Mouse (Mus musculus) left cerebral cortex, adult 8-10 months (tissue): Measurements from ENCODE around the gene Rasgef1b. TPM values are rescaled to one million over a fixed set of nuclear protein-coding genes. Genes with fewer than 3 reads are reported as not detected.

Experiments
- DNase-seq, 2 experiments: peaks; one replicate each; pipeline ENCODE4 v3.0.0; 2022; ENCODE audit warnings: low spot score in 2 of 2
- total RNA-seq, 4 experiments: library from RNA; stranded (reverse); gene quantifications; 2 replicates each; pipeline ENCODE4 v1.2.4; 2022

The Rasgef1b gene
- total RNA-seq, 4 experiments from 2014 or later: 83.3 to 103 (median 87.8) TPM

DNA sequence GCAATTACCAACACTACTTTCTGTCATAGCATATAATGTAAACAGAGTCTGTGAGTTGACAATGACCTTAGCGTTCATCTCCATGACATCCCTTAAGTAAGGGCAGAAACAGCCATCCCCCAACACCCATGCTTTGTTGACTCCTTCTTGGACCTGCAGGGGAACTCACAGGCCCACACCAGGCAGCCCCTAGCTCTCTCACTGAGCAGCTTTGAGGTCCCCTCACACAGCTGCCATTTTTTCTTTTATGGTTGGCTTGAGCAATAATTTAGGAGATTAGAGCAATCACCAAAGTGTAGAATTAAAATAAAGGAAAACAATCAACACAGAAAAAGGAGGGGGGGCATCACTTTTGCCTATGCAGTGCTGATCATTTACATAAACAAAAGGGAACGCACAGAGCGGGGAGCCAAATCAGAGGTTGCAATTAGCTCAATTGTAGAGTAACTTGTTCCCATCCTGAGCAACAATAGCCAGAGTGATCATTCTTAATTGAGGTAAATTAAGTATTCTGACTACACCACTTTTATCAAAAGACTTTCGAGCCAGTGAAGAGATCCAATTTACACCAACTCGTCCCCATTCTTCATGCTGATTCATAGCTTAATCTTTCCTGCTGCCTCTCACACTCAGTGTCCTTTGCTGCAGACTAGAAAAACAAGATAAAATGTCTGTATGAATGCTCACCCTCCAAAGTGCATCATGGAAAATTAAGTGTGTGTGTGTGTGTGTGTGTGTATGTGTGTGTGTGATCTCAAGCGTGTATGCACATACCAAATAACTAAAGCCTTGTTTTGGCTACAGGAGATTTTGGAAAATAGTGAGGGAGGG lies 184.0 kb downstream of the Rasgef1b start:
- no peak for DNase-seq

DNA sequence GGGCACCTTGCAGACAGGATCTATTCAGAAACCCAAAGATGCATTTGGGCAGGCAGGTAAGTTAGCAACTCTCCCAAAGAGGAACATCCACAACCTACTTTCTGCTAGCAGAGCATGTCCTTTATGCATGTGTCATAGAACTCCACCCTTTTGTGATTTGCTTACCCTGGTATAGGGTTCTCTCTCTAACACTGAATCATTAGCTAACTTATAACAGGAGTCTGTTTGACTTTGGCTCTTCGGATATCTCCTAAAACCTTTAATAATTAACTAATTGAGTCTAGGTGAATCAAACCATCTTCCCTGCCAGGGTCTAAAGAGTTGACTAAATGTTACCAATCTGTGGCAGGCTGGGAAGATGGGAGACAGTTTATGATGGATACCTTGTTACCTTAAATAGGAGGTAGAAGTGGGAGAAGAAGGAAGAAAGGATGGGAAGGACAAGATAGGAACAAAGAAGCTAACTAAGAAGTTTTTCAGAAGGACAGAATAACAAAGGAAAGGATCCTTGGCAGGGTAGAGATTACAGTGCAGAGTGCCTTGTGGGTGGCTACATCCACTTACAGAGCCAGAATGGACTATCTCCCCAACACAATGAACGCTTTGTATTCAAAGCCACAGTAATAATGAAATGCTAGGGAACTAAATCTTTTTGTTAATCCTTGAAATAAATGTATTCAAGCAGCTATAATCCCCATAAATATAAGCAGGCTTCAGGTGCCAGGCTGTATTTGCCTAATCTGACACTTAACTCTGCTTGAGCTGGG lies 186.7 kb downstream of the Rasgef1b start:
- no peak for DNase-seq

GRCm38 (mm10) chr5:99541321-99541895 lies 187.5 kb downstream of the Rasgef1b start:
- DNase-seq: no peak

GRCm38 (mm10) chr5:99533416-99533815 lies 195.4 kb downstream of the Rasgef1b start:
- DNase-seq: no peak

DNA sequence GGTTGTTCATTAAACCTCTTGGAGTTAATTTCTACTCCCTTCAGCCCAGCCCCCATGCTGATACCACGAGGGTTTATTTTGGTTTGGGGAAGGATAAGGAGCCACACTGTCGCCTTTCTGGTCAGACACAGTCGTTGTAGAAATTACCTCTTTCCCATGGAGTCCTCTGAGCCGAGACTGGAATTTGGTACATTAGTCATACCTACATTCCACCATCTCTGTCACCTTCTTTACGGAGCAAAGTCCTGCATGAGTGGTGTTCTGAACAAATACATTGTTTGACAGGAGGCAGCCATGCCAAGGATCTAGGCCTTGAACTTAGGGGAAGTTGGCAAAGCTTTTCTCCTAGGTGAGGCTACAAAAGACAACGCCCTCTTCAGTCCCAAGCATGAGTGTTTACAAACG lies 202.1 kb downstream of the Rasgef1b start:
- DNase-seq: no peak

- no peak for DNase-seq
Observed at GRCm38 (mm10) chr5:99525649-99526048, 203.2 kb downstream of the Rasgef1b start.

GRCm38 (mm10) chr5:99522571-99523269 lies 206.1 kb downstream of the Rasgef1b start:
- DNase-seq: no peak

DNA sequence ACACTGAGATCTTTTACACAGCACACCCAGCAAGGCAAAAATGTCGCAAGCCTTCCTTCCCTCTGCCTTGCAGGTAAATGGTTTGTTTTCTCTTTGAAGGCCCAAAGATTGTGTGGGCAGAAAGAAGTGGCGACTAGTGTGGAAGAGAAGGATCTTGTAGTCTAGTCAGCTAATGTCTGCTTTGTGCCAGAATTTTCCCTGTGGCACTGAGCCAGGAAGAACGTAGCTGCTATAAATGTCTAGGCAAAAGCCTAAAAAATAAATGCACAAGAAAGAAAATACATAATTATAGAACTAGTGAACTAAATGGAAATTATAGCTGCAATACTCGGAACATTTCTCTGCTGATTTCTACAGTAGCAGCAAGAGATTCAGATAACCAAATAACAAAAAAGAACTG lies 207.5 kb downstream of the Rasgef1b start:
- peak in 1 of 2 experiments; percentile 77 for DNase-seq

GRCm38 (mm10) chr5:99519556-99519955 lies 209.3 kb downstream of the Rasgef1b start:
- no peak for DNase-seq

- DNase-seq: no peak
Observed at GRCm38 (mm10) chr5:99519023-99519422, 209.8 kb downstream of the Rasgef1b start.

DNA sequence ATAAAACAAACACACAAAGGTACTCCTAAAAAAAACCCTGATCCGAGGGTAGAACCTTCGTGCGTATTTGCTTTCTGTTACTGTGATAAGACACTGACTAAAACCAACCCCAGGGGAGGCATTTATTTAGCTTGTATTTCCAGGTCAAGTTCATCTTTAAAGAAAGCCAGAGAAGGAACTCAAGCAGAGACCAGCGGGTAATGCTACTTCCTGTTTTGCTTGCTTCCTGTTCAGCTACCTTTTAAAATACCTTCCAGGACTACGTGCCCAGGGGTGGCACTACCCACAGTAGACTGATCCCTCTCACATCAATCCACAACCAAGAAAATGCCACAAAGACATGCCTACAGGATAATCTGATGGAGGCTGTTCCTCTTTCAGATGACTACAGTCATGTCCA lies 212.7 kb downstream of the Rasgef1b start:
- no peak for DNase-seq

- DNase-seq: no peak
Observed at GRCm38 (mm10) chr5:99515764-99516163, 213.1 kb downstream of the Rasgef1b start.

DNA sequence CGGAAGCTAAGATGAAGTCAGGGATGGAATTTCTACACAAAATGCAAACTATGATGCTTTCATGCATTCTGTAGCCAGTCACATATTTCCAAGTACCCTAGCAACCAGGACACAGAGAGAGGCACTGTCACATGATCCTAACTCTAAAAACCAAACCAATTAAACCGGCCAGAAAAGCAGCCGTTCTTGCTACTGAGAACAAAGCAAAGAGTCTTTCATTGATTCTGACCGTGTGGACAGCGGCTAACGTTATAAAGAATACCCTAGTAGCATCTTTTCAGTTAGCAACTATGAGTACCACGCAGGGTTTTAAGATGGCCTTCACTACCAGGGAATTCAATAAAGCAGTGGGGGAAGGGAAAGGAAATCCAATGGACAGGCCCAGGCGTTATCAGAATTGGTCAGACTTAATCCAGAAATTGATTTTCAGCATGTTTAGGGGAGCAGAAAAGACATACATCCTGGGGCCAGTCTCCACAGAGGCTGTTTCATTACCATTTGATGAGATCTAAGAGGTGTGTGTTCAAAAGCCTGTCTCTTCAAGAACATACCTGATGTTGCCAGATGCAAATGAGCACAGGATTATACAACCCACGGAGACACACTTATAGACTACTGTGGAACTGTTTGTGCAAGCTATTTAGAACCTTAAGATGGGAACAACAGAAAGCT lies 215.5 kb downstream of the Rasgef1b start:
- DNase-seq: no peak

DNA sequence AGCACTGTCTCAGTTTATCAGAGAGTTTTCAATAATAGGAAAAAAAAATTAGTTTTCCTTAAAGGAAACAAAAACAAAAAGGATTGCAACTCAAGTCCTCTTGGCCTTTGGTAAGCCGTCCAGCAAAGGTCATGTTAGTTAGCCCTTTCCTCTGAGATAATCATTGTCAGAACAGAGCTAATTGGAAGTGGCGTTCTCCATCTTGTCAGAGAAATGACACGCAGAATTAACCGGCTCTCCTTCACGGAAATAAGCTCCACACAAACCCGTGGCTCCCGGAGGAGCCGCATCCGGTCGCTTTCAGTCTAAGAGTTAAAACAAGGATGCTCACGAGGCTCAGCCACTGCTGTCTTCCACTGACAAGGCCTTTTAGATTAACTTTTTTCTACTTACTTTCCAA lies 217.8 kb downstream of the Rasgef1b start:
- no peak for DNase-seq

DNA sequence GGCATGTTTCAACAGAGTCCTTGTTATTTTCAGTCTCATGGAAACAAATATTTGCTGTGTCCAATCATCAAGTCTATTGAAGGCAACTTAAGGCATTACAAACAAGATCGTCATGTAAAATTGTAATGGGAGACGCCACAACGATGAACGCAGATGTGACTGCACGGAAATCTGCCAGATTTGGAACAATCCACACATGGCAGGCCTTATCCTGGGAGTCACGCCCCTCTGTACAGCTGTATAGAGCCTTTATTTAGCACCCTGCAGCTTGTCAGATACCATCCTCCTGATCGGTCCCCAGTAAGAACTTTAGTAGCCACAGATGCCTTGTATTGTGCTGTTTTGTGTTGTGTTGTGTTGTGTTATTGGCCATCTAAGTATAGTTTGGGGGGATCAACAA lies 222.8 kb downstream of the Rasgef1b start:
- DNase-seq: no peak

DNA sequence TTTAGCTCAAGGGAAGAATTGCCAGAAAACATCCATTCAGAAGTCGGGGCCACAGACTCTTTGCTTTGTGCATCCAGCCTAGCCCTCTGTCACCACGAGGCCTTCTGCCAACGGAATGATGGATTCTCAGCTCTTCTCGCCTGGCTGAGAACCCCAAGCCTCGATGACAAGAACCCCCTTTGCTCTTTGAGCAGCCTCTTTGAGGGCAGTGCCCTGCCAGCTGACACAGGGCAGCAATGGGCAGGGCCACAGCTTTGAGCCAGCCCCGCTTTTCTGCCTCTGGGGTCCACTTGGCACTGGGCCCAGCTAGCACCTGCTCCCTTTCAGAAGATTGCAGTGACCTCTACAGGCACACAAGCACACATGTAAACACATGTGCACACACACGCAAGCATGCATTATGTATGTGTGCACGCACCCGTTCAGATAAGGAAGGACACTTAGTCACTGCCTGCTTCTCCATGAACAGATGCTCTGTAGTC lies 224.5 kb downstream of the Rasgef1b start:
- DNase-seq: peak in 1 of 2 experiments; percentile 53

- DNase-seq: no peak
Observed at GRCm38 (mm10) chr5:99502681-99503080, 226.2 kb downstream of the Rasgef1b start.

GRCm38 (mm10) chr5:99499404-99500089 lies 229.3 kb downstream of the Rasgef1b start:
- DNase-seq: no peak

GRCm38 (mm10) chr5:99497856-99498255 lies 231.0 kb downstream of the Rasgef1b start:
- DNase-seq: no peak
